Mouse (Mus musculus) heart, adult 8-10 months (tissue): Measurements from ENCODE around the gene Coro1b. TPM values are rescaled to one million over a fixed set of nuclear protein-coding genes. Genes with fewer than 3 reads are reported as not detected.

Experiments used
- DNase-seq: peaks from one replicate; pipeline ENCODE4 v3.0.0; 2022; ENCODE audit warnings: low spot score
- total RNA-seq, 4 experiments: library from RNA; stranded (reverse); gene quantifications; 2 replicates each; pipeline ENCODE4 v1.2.4; 2022

Coro1b gene
- total RNA-seq, 4 experiments from 2014 or later: 34.9 to 55.9 (median 42.8) TPM

DNA sequence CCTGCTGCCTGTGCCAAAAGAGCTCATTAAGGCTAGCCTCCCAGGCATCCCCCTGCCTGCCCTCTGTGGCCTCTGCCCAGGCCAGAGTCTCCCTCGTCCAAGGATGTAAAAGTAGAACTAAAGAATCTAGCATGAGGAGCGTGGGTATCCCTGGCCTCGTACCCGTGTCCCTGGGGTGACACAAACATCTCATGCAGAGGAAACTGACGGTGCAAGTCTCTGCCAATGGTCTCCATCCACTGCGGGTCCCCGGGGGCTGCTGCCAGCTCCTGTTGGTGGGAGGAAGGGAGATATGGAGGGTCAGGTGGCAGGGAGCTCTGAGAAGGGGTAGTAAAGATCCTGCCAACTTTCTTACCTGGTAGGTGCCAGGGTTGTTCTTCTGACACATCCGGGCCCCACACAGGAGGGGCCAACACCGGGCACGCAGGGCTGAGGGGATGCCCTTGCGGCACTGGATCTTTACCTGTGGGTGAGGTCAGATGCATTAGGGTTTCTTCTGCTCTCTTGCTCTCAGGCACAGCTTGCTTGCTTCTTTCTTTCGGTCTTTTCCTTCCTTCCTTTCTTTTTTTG lies 40.7 kb downstream of the Coro1b start:
- no peak for DNase-seq

- DNase-seq: no peak
Observed at GRCm38 (mm10) chr19:4190831-4191334, 42.5 kb downstream of the Coro1b start, which contains the start of gene Tbc1d10c. Tbc1d10c (minus strand) TSS chr19:4191284.

DNA sequence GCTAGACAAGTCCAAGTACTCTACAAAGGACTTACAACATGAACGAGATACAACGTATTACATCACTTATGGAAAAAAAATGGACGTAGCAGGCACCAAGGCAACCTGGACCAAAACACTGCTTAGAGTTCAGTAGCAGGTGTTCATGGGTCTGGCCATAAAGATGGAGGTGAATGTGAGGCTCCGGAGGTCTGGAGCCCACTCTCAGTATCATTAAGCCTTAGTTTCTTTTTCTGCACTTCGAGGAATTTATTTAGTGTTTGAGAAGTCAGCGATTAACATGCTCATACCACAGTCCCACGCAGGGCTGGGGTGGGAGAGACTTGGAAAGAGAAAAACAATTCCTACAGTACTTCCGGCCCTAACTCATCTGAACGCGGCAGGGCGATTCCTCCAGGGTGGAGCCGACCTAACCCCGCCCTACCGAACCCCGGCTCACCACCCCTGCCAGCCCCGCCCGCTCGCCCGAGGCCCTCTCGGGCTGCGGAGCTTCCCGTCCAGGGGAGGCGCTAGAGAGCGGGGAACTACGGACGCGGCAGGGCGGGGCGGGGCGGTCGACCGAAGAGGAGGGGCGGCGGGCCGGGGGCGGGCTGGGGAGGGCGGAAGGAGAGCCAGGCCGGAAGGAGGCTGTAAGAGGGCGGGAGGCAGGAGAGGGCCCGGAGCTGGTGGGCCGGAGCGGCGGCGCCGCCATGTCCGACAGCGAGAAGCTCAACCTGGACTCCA lies 43.3 kb downstream of the Coro1b start, which contains the start of gene Ppp1ca:
Gene Ppp1ca (plus strand): TSS at position 538 of the 723 bp plus-strand sequence.
- DNase-seq: peak; percentile 92

DNA sequence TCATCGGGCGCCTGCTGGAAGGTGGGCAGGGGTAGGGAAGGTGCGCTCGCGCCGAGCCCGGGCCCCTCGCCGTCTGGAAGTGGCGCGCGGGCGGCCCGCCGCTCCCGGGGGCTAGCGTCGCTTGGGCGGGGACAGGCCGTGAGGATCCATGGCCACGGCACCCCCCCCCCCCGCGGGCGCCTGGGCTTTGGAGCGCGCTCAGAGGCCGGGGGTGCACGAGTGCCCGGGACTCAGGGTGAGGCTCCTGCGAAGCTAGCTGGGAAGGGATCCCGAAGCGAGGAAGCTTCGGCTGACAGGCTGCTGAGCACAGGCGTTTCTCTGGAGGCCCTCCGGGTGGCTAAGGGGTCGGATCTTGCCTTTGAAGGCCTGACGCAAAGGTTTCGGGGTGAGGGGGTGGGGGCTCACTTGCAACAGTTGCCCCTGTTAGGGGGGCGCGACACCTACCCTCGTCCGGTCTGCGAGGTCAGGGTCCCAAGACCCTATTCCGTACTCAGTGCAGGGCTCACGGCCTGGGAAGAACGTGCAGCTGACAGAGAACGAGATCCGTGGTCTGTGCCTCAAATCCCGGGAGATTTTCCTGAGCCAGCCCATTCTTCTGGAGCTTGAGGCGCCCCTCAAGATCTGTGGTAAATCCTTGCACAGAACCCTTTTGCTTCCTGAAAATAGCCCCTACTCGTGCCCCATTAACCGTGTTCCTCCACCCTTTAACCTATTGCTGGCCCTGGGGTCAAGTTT lies 44.0 kb downstream of the Coro1b start:
- DNase-seq: no peak

DNA sequence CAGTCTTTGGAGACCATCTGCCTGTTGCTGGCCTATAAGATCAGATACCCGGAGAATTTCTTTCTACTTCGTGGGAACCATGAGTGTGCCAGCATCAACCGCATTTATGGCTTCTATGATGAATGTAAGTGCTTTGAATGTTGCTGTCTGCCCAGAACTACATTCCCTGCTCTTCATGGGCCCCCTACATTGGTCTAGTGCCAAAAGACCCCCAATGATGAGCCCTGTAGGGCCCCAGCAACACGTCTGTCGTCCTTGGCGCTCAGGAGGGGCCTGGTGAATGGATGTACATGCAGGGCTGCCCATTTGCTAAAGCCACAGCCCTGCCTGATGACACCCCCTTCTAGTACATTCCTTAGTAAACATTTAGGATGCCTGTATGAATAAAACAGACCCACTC lies 44.7 kb downstream of the Coro1b start:
- no peak for DNase-seq

- DNase-seq: no peak
Observed at GRCm38 (mm10) chr19:4194021-4194724, 45.8 kb downstream of the Coro1b start.

GRCm38 (mm10) chr19:4194776-4195650 lies 46.6 kb downstream of the Coro1b start:
- no peak for DNase-seq

GRCm38 (mm10) chr19:4196048-4196447 lies 47.6 kb downstream of the Coro1b start:
- no peak for DNase-seq

DNA sequence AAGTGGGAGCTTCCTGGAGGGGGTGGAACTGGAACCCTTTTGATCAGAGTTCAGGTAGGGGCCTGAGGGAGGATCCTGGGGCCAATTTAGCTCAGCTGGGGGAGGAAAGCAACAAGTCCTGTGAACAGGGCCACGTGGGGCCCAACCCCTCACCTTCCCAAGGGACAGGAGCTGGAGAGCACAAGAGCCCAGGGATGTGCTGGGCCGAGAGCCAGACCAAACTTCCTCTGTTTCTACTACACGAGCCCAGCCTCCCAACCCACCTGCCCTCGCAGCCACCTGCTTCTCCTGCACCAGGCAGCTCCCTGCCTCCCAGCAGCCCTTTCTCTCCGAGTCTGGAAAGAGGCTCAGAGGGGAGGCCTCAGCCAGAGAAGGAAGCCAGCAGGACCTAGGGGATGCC lies 48.1 kb downstream of the Coro1b start:
- DNase-seq: no peak

- no peak for DNase-seq
Observed at GRCm38 (mm10) chr19:4197180-4197579, 48.8 kb downstream of the Coro1b start.

DNA sequence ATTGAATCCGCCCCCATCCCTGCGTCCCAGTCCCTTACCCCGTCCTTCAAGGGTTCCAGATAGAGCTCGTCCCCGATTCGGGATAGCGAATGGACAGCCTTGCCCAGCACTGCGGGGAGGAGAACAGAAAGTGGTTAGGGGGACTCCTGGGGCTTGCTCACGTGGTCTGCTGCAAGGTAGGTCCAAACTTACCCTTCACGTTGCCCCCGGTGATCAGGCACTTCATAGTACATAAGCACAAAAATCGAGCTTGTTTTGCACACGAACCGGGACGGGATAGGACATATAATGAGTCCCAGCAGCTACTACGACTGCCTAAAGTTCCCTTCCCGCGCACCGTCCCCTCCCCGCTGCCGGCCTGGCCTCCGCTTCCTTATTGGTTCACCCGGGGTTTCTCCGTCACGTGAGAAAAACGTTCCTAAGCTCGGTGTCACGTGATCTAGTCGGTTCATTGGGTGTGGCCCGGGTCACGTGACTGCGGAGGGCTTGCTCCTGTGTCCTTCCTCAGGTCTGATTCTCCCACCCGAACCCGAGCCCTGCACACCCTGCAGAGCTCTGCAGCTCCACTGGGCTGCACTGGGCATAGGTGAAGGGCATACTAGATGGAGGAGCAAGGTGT lies 53.0 kb downstream of the Coro1b start, which contains the start of gene Rad9a:
Gene Rad9a (minus strand): TSS at position 372 of the 619 bp plus-strand sequence.
- DNase-seq: peak; percentile 97

DNA sequence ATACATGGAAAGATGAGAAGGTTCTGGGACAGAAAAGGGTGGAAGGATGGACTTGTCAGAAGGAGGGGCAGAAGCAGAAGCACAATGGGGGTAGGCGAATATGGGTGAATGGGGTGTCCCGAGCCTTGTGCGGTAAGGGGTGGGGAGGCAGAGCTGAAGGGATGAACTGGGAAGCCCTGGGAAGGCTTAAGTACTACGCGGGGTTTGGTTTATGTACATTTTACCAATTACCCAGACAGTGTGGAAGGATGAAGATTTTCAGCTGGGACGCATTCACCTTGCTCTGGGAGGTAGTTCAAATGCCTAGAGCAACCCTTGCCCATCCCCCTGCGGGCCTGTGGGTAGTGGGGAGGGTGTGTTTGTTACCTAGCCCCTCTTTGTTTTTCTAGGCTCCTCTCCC lies 53.7 kb downstream of the Coro1b start:
- DNase-seq: no peak

- no peak for DNase-seq
Observed at GRCm38 (mm10) chr19:4203148-4203547, 54.7 kb downstream of the Coro1b start.

Other genes with a start within 250 kb of the Coro1b start
- gene Tcirg1, start 241.5 kb upstream of the Coro1b start, total RNA-seq: 10 to 100 TPM in 2 of 4 experiments, 1 to 10 TPM in 2; 8.5 to 13.9 (median 9.3) TPM
- 100 to 1,000 TPM; 481 to 543 (median 507) TPM for gene Ndufs8, start 235.8 kb upstream of the Coro1b start, total RNA-seq
- 1 to 10 TPM in 3 of 4 experiments, under 1 TPM in 1; 0.76 to 2.2 (median 1.6) TPM for gene Aldh3b1, start 218.8 kb upstream of the Coro1b start, total RNA-seq
- 10 to 100 TPM; 11.1 to 19.2 (median 13.7) TPM for gene Unc93b1, start 213.4 kb upstream of the Coro1b start, total RNA-seq
- 1 to 10 TPM in 1 of 4 experiments, under 1 TPM in 3; 0.35 to 1.2 (median 0.55) TPM for gene Aldh3b3, start 190.0 kb upstream of the Coro1b start, total RNA-seq
- gene Aldh3b2, start 176.3 kb upstream of the Coro1b start, total RNA-seq: under 1 TPM in 2 of 4 experiments, not detected in 2; 0.19 to 0.23 TPM
- gene Acy3, start 162.0 kb upstream of the Coro1b start, total RNA-seq: 10 to 100 TPM; 24.2 to 32.4 (median 28.4) TPM
- gene Tbx10, start 155.9 kb upstream of the Coro1b start, total RNA-seq: not detected
- gene Nudt8, start 148.0 kb upstream of the Coro1b start, total RNA-seq: 100 to 1,000 TPM; 134 to 165 (median 153) TPM
- gene Gm49405, start 148.0 kb upstream of the Coro1b start, total RNA-seq: 1 to 10 TPM in 1 of 4 experiments, under 1 TPM in 3; 0.69 to 1.6 (median 0.81) TPM
- gene Doc2g, start 145.3 kb upstream of the Coro1b start, total RNA-seq: 100 to 1,000 TPM; 255 to 281 (median 261) TPM
- gene Ndufv1, start 135.8 kb upstream of the Coro1b start, total RNA-seq: 1,000 to 10,000 TPM; 1,087 to 1,207 (median 1,176) TPM
- gene Gstp1, start 110.6 kb upstream of the Coro1b start, total RNA-seq: 100 to 1,000 TPM; 355 to 468 (median 390) TPM
- gene Gstp2, start 102.6 kb upstream of the Coro1b start, total RNA-seq: 100 to 1,000 TPM; 131 to 147 (median 142) TPM
- not detected for gene Gstp3, start 89.0 kb upstream of the Coro1b start, total RNA-seq
- not detected for gene Cabp2, start 67.0 kb upstream of the Coro1b start, total RNA-seq
- gene Cdk2ap2, start 51.4 kb upstream of the Coro1b start, total RNA-seq: 10 to 100 TPM; 33.6 to 43.4 (median 39.5) TPM
- 10 to 100 TPM; 17.0 to 22.1 (median 18.3) TPM for gene Pitpnm1, start 48.6 kb upstream of the Coro1b start, total RNA-seq
- 10 to 100 TPM; 65.9 to 79.6 (median 70.7) TPM for gene Aip, start 22.8 kb upstream of the Coro1b start, total RNA-seq
- not detected for gene Gpr152, start 8.8 kb upstream of the Coro1b start, total RNA-seq
- gene Cabp4, start 4.6 kb upstream of the Coro1b start, total RNA-seq: not detected
- gene Ptprcap, start 5.0 kb downstream of the Coro1b start, total RNA-seq: 1 to 10 TPM in 3 of 4 experiments, under 1 TPM in 1; 0.73 to 2.4 (median 1.3) TPM
- 10 to 100 TPM; 15.6 to 17.9 (median 17.0) TPM for gene Rps6kb2, start 14.7 kb downstream of the Coro1b start, total RNA-seq
- gene Carns1, start 26.9 kb downstream of the Coro1b start, total RNA-seq: 10 to 100 TPM; 28.3 to 37.5 (median 30.5) TPM
- 10 to 100 TPM in 2 of 4 experiments, 1 to 10 TPM in 2; 8.6 to 19.6 (median 12.4) TPM for gene Tbc1d10c, start 42.7 kb downstream of the Coro1b start, total RNA-seq
- gene Ppp1ca, start 43.4 kb downstream of the Coro1b start, total RNA-seq: 100 to 1,000 TPM; 261 to 310 (median 281) TPM
- 1 to 10 TPM; 5.3 to 6.2 (median 5.6) TPM for gene Rad9a, start 53.0 kb downstream of the Coro1b start, total RNA-seq
- 1 to 10 TPM in 2 of 4 experiments, under 1 TPM in 2; 0.57 to 1.6 (median 1.0) TPM for gene Clcf1, start 65.6 kb downstream of the Coro1b start, total RNA-seq
- under 1 TPM in 1 of 4 experiments, not detected in 3; 0.87 TPM for gene AC109138.7, start 65.7 kb downstream of the Coro1b start, total RNA-seq
- 10 to 100 TPM; 11.9 to 17.5 (median 14.3) TPM for gene Pold4, start 83.3 kb downstream of the Coro1b start, total RNA-seq
- gene Ssh3, start 120.6 kb downstream of the Coro1b start, total RNA-seq: 10 to 100 TPM in 2 of 4 experiments, 1 to 10 TPM in 2; 6.1 to 11.4 (median 8.1) TPM
- gene Ankrd13d, start 134.5 kb downstream of the Coro1b start, total RNA-seq: 1 to 10 TPM in 1 of 4 experiments, under 1 TPM in 3; 0.59 to 2.1 (median 0.80) TPM
- gene Grk2, start 157.6 kb downstream of the Coro1b start, total RNA-seq: 10 to 100 TPM; 48.7 to 55.9 (median 50.7) TPM
- gene Kdm2a, start 249.7 kb downstream of the Coro1b start, total RNA-seq: 10 to 100 TPM; 36.9 to 47.7 (median 38.9) TPM